Mouse (Mus musculus): Measurements from ENCODE around the gene Lcor. TPM values are rescaled to one million over a fixed set of nuclear protein-coding genes. Genes with fewer than 3 reads are reported as not detected.

Gene Lcor
- polyA plus RNA-seq, 1 experiment from 2014 or later, result 17.8 TPM

GRCm38 (mm10) chr19:41597170-41597894 is 114.9 kb downstream of the Lcor start:
- Histone ChIP-seq H3K4me2 (replicated peaks) (no peak overlapping the region), H3K4me1 (replicated peaks; ENCODE audit: control insufficient read depth, insufficient read depth, low read length) (no peaks in the 10 kb centered on the region), H3K9me3 (ENCODE audit: control insufficient read depth, low read length) (no peaks in the 10 kb centered on the region), H3K36me3 (replicated peaks; ENCODE audit: control insufficient read depth, insufficient read depth) (no peaks in the 10 kb centered on the region), H3K27ac (no peak overlapping the region), H3K27me3 (ENCODE audit: control insufficient read depth, insufficient read depth, low read length) (no peaks in the 10 kb centered on the region), H3K4me3 (replicated peaks; ENCODE audit: low read length) (no peak overlapping the region), H3K9ac (no peak overlapping the region)
- ATAC-seq (ENCODE audit: low FRiP score), result no peak
- DNase-seq (ENCODE audit: low spot score), result no peak
- WGBS, result 83% methylated on average over 6 of the region's 6 CpGs

DNA sequence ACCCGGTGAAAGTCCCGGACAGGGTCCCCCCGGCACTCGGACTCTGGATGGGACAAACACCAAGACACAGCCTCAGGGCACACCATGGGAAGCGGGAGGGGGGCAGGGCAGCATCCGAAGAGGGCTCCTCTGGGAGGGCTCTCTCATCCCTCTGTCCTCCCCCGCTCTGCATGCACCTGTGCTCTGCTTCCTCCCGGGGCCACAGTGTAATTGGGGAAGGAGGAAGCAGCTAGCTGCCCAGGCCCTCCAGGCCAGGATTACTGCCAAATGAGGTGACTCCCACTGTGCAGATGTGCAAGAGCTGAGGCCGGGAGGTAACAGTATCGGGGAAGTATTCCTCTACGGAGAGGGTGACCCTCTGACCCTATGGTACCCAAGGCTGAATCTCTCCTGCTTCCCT is 118.2 kb downstream of the Lcor start:
- no peaks in the 10 kb centered on the region for H3K9me3 ChIP-seq (ENCODE audit: control insufficient read depth, low read length)
- 44% methylated on average over 11 of the region's 11 CpGs for WGBS
- H3K27ac ChIP-seq, result no peak overlapping the region
- DNase-seq (ENCODE audit: low spot score) (no peak), ATAC-seq (ENCODE audit: low FRiP score) (no peak)
- H3K27me3 ChIP-seq (ENCODE audit: control insufficient read depth, insufficient read depth, low read length), result no peaks in the 10 kb centered on the region
- no peak overlapping the region for H3K4me2 ChIP-seq (replicated peaks)
- no peak overlapping the region for H3K9ac ChIP-seq
- H3K4me3 ChIP-seq (replicated peaks; ENCODE audit: low read length), result no peak overlapping the region
- H3K36me3 ChIP-seq (replicated peaks; ENCODE audit: control insufficient read depth, insufficient read depth), result 0 out of 2 replicates have a peak, but pooled peaks cover 4% of the 10 kb centered on the region
- no peaks in the 10 kb centered on the region for H3K4me1 ChIP-seq (replicated peaks; ENCODE audit: control insufficient read depth, insufficient read depth, low read length)

DNA sequence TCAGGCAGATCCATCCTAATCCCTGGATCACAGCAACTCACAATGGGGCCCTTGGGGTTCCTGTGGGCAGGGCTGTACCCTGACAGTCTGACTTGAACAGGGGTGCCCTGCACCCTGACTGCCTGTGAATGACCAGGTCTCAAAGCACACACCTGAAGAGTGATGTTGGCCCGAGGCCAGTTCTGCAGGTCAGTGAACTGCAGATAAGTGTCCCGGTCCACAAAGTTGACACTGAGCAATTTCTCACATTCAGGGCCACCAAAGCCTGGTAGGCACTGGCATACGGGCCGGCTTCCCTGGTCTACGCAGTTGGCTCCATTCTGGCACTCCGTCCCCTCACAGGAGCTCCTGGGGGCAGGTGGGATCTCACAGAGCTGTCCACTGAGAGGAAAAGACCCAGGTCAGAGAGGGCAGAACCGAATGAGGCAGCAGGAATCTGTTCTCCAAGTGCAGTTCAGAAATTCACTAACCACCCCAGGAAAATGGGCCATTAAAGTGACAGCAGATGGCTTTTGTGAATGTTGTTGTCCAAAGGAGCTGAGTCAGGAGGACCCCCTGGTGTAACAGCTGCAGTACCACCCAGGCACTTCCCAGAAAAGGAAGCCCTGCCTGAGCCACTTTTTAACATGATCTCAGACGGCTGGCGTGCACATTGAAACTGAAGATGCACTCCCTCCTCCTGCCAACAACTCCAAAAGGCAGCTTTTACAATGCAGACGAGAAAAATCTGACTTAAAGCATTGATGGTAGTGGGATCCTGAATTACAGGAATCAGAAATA is 124.0 kb downstream of the Lcor start:
- no peak overlapping the region for H3K4me2 ChIP-seq (replicated peaks)
- no peak for ATAC-seq (ENCODE audit: low FRiP score)
- H3K4me3 ChIP-seq (replicated peaks; ENCODE audit: low read length), result no peak overlapping the region
- no peaks in the 10 kb centered on the region for H3K27me3 ChIP-seq (ENCODE audit: control insufficient read depth, insufficient read depth, low read length)
- no peak overlapping the region for H3K9ac ChIP-seq
- no peak for DNase-seq (ENCODE audit: low spot score)
- H3K9me3 ChIP-seq (ENCODE audit: control insufficient read depth, low read length), result no peaks in the 10 kb centered on the region
- 79% methylated on average over 10 of the region's 10 CpGs for WGBS
- no peaks in the 10 kb centered on the region for H3K4me1 ChIP-seq (replicated peaks; ENCODE audit: control insufficient read depth, insufficient read depth, low read length)
- no peak overlapping the region for H3K27ac ChIP-seq
- H3K36me3 ChIP-seq (replicated peaks; ENCODE audit: control insufficient read depth, insufficient read depth), result peaks cover 16% of the 10 kb centered on the region

- Histone ChIP-seq H3K4me1 (replicated peaks; ENCODE audit: control insufficient read depth, insufficient read depth, low read length) (peaks cover 29% of the 10 kb centered on the region), H3K4me3 (replicated peaks; ENCODE audit: low read length) (no peak overlapping the region), H3K4me2 (replicated peaks) (no peak overlapping the region), H3K9me3 (ENCODE audit: control insufficient read depth, low read length) (no peaks in the 10 kb centered on the region), H3K9ac (no peak overlapping the region), H3K27ac (no peak overlapping the region), H3K36me3 (replicated peaks; ENCODE audit: control insufficient read depth, insufficient read depth) (0 out of 2 replicates have a peak, but pooled peaks cover 8% of the 10 kb centered on the region), H3K27me3 (ENCODE audit: control insufficient read depth, insufficient read depth, low read length) (no peaks in the 10 kb centered on the region)
- no peak for ATAC-seq (ENCODE audit: low FRiP score)
- 80% methylated on average over 6 of the region's 6 CpGs for WGBS
- no peak for DNase-seq (ENCODE audit: low spot score)
These were observed 129.2 kb downstream of the Lcor start for GRCm38 (mm10) chr19:41611683-41612082.

Small RNA genes within 50 kb of the gene (microRNA-seq; reads per million reads assigned to microRNA genes)
- gene Mir8091, result not detected

Other genes with a start within 250 kb of the Lcor start
- gene Tm9sf3, start 218.6 kb upstream of the Lcor start, polyA plus RNA-seq (2014; fragmentation: Nextera tagmentation; extraction: Ambion mirVana), result 111 and 130 TPM in 2 replicates
- 1.7 and 2.2 TPM in 2 replicates for gene Pik3ap1, start 97.5 kb upstream of the Lcor start, polyA plus RNA-seq (2014; fragmentation: Nextera tagmentation; extraction: Ambion mirVana)
- 3.1 and 3.2 TPM in 2 replicates for gene Gm340, start 99.7 kb downstream of the Lcor start, polyA plus RNA-seq (2014; fragmentation: Nextera tagmentation; extraction: Ambion mirVana)

Measured in hindbrain, embryonic 14.5 days (tissue).